In the genomic region with DNA sequence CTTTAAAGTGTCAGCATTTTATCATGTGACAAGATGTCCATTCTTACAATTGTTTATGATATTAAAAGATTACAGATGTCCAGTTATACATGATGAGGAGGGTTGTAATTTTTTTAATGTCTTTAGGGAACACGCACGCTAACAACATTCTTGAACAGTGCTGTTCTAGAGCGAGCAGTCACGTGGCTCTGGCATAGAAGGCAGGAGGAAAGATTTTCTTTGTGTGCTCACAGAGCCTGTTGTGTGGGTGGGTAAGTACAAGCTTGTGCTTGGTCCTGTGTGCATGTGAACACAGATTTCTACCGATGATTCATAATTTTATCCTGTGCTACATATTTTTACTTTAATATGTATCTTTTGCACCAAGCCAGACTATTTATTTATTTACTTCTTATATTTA, we compare ENCODE assay signal across 20 mouse cellular contexts.
A peak's percentile ranks its signal among the peaks of the same experiment; 100 is the strongest.
DNase-seq lines count a peak whose midpoint lies in the region; ATAC-seq lines count a peak whose summit lies in the region.
"Had no signal": no experiment of that assay in that cellular context is flagged by ENCODE, and none has a peak within 500 bp of the region (broad histone marks: within the 10 kb centered on the region; RNA-seq: fewer than 3 reads in every experiment).

No protein-coding gene starts in this region.

- H3K27ac ChIP-seq in lung, embryonic 16.5 days (ENCODE audit: low read length): no peak overlapping the region
- H3K27ac ChIP-seq: embryonic facial prominence, embryonic 10.5 days; forebrain, embryonic 10.5 days; heart, embryonic 10.5 days; hindbrain, embryonic 12.5 days had no signal

- H3K4me3 ChIP-seq in lung, embryonic 16.5 days (ENCODE audit: low read length): no peak overlapping the region
- H3K4me3 ChIP-seq: embryonic facial prominence, embryonic 10.5 days; forebrain, embryonic 10.5 days; heart, embryonic 10.5 days; hindbrain, embryonic 12.5 days had no signal

- H3K4me2 ChIP-seq in lung, embryonic 16.5 days (ENCODE audit: low read depth, low read length): no peak overlapping the region
- H3K4me2 ChIP-seq: hindbrain, embryonic 12.5 days had no signal

- H3K9me3 ChIP-seq in lung, embryonic 16.5 days (ENCODE audit: control insufficient read depth, low read length): no peaks in the 10 kb centered on the region
- H3K9me3 ChIP-seq: embryonic facial prominence, embryonic 10.5 days; forebrain, embryonic 10.5 days; heart, embryonic 10.5 days; hindbrain, embryonic 12.5 days had no signal

- H3K27me3 ChIP-seq in lung, embryonic 16.5 days (ENCODE audit: control insufficient read depth, insufficient read depth, low read depth, low read length): no peaks in the 10 kb centered on the region
- H3K27me3 ChIP-seq: hindbrain, embryonic 12.5 days had no signal

- H3K4me1 ChIP-seq in lung, embryonic 16.5 days (replicated peaks; ENCODE audit: control insufficient read depth, insufficient read depth, low read length): peaks cover 11% of the 10 kb centered on the region
- H3K4me1 ChIP-seq: embryonic facial prominence, embryonic 10.5 days; hindbrain, embryonic 12.5 days had no signal

- peak; percentile 56 for DNase-seq in layer of hippocampus, adult 9-11 months
- DNase-seq in layer of hippocampus, postnatal 25 days (ENCODE audit: extremely low spot score in 1 of 2, low spot score in 1 of 2): no peak
- DNase-seq in lung, postnatal 25 days (ENCODE audit: low spot score): no peak
- DNase-seq in brain, adult 2 months (ENCODE audit: low read depth, low spot score): peak; percentile 71
- peak; percentile 58 for DNase-seq in telencephalon, adult 2 months (ENCODE audit: low read depth, low spot score)
- DNase-seq in urinary bladder, postnatal 10 days (ENCODE audit: low spot score): no peak
- DNase-seq: adrenal gland, adult 2 months; adrenal gland, postnatal 25 days; cerebellum, adult 2 months; cerebellum, postnatal 10 days; gastrocnemius, postnatal 10 days; heart, adult 18-20 months; heart, postnatal 10 days; heart, postnatal 4 days had no signal

- no peaks in the 10 kb centered on the region for H3K36me3 ChIP-seq in lung, embryonic 16.5 days (ENCODE audit: control insufficient read depth, insufficient read depth, low read length)
- H3K36me3 ChIP-seq: embryonic facial prominence, embryonic 10.5 days; forebrain, embryonic 10.5 days; heart, embryonic 10.5 days; hindbrain, embryonic 12.5 days had no signal

- H3K9ac ChIP-seq in lung, embryonic 16.5 days (ENCODE audit: low read length): no peak overlapping the region
- H3K9ac ChIP-seq: hindbrain, embryonic 12.5 days had no signal

- WGBS in lung, embryonic 16.5 days: 59% methylated on average over 5 of the region's 5 CpGs

- ATAC-seq in lung, embryonic 16.5 days (ENCODE audit: low read depth): peak; percentile 87
- ATAC-seq: forebrain, embryonic 14.5 days had no signal

Comparison
In these comparisons a context has a peak if more than half of its experiments do, and no peak if none do; other contexts are left out.
1. DNase-seq: peak in layer of hippocampus, adult 9-11 months (single experiment), brain, adult 2 months (single experiment) and telencephalon, adult 2 months (single experiment); none in layer of hippocampus, postnatal 25 days (0 of 2), lung, postnatal 25 days (single experiment) and urinary bladder, postnatal 10 days (single experiment).